24 mouse cellular contexts compared by ENCODE assay signal in genomic region chr5:147539409-147539808, GRCm38 (mm10).
DNase-seq lines count a peak whose midpoint lies in the region; ATAC-seq lines count a peak whose summit lies in the region.
"Had no signal": no experiment of that assay in that cellular context is flagged by ENCODE, and none has a peak within 500 bp of the region (broad histone marks: within the 10 kb centered on the region; RNA-seq: fewer than 3 reads in every experiment).

No protein-coding gene starts in this region.

- H3K4me2 ChIP-seq in midbrain, embryonic 11.5 days, result no peak overlapping the region
- no peak overlapping the region for H3K4me2 ChIP-seq in midbrain, embryonic 14.5 days (ENCODE audit: low read length)
- H3K4me2 ChIP-seq: forebrain, embryonic 15.5 days; hindbrain, embryonic 15.5 days; limb, embryonic 12.5 days; liver, embryonic 11.5 days; midbrain, embryonic 12.5 days had no signal

- H3K9me3 ChIP-seq in midbrain, embryonic 11.5 days (ENCODE audit: control insufficient read depth, low read length), result no peaks in the 10 kb centered on the region
- no peaks in the 10 kb centered on the region for H3K9me3 ChIP-seq in midbrain, embryonic 14.5 days (ENCODE audit: control insufficient read depth, low read length)
- H3K9me3 ChIP-seq: embryonic facial prominence, embryonic 10.5 days; forebrain, embryonic 15.5 days; heart, embryonic 10.5 days; hindbrain, embryonic 15.5 days; limb, embryonic 12.5 days; midbrain, embryonic 12.5 days had no signal

- H3K27ac ChIP-seq in midbrain, embryonic 11.5 days (ENCODE audit: low read depth, low read length), result no peak overlapping the region
- no peak overlapping the region for H3K27ac ChIP-seq in midbrain, embryonic 14.5 days (replicated peaks; ENCODE audit: low read depth, low read length)
- H3K27ac ChIP-seq: embryonic facial prominence, embryonic 10.5 days; forebrain, embryonic 15.5 days; heart, embryonic 10.5 days; hindbrain, embryonic 15.5 days; kidney, postnatal 0 days; limb, embryonic 12.5 days; midbrain, embryonic 12.5 days had no signal

- ATAC-seq in midbrain, embryonic 11.5 days (ENCODE audit: low FRiP score), result no peak
- ATAC-seq in midbrain, embryonic 14.5 days (ENCODE audit: low FRiP score, low TSS enrichment), result no peak
- ATAC-seq: CD4-positive, CD25-positive, alpha-beta regulatory T cell, adult 4 months; forebrain, embryonic 15.5 days; liver, postnatal 0 days; lung, postnatal 0 days had no signal

- 96% methylated on average over 4 of the region's 4 CpGs for WGBS in midbrain, embryonic 11.5 days
- 95% methylated on average over 4 of the region's 4 CpGs for WGBS in midbrain, embryonic 14.5 days

- DNase-seq in heart, adult 11 months, result peak; percentile 17
- no peak for DNase-seq in heart, adult 18-20 months
- peak; percentile 28 for DNase-seq in midbrain, embryonic 11.5 days (ENCODE audit: low spot score, missing footprints)
- DNase-seq in midbrain, embryonic 14.5 days, result no peak
- peak; percentile 61 for DNase-seq in layer of hippocampus, adult 9-10 months (ENCODE audit: low spot score)
- peak; percentile 80 for DNase-seq in telencephalon, adult 2 months (ENCODE audit: low read depth, low spot score)
- no peak for DNase-seq in thymus, postnatal 36 days
- DNase-seq: adrenal gland, postnatal 25 days; cerebellum, adult 11 months; cerebellum, postnatal 10 days; gastrocnemius, postnatal 36 days; kidney, adult 2 months; thymus, adult 2 months had no signal

- no peak overlapping the region for H3K9ac ChIP-seq in midbrain, embryonic 11.5 days (ENCODE audit: low read length)
- H3K9ac ChIP-seq in midbrain, embryonic 14.5 days (replicated peaks; ENCODE audit: low read length), result no peak overlapping the region
- H3K9ac ChIP-seq: forebrain, embryonic 15.5 days; hindbrain, embryonic 15.5 days; limb, embryonic 12.5 days; liver, postnatal 0 days; midbrain, embryonic 12.5 days had no signal

- H3K4me1 ChIP-seq in midbrain, embryonic 11.5 days (ENCODE audit: control insufficient read depth, insufficient read depth, low read length), result no peaks in the 10 kb centered on the region
- no peaks in the 10 kb centered on the region for H3K4me1 ChIP-seq in midbrain, embryonic 14.5 days (ENCODE audit: control insufficient read depth, insufficient read depth, low read length)
- H3K4me1 ChIP-seq: forebrain, embryonic 15.5 days; heart, embryonic 10.5 days; hindbrain, embryonic 15.5 days; limb, embryonic 12.5 days; midbrain, embryonic 12.5 days had no signal

- no peaks in the 10 kb centered on the region for H3K27me3 ChIP-seq in midbrain, embryonic 11.5 days (ENCODE audit: control insufficient read depth, insufficient read depth, low read length)
- H3K27me3 ChIP-seq in midbrain, embryonic 14.5 days (ENCODE audit: control insufficient read depth, insufficient read depth, low read length), result no peaks in the 10 kb centered on the region
- H3K27me3 ChIP-seq: forebrain, embryonic 15.5 days; hindbrain, embryonic 15.5 days; limb, embryonic 12.5 days; midbrain, embryonic 12.5 days had no signal

- H3K4me3 ChIP-seq in midbrain, embryonic 11.5 days (ENCODE audit: low read depth, low read length), result no peak overlapping the region
- H3K4me3 ChIP-seq in midbrain, embryonic 14.5 days (replicated peaks; ENCODE audit: low read depth, low read length), result no peak overlapping the region
- H3K4me3 ChIP-seq: embryonic facial prominence, embryonic 10.5 days; forebrain, embryonic 15.5 days; heart, embryonic 10.5 days; hindbrain, embryonic 15.5 days; limb, embryonic 12.5 days; midbrain, embryonic 12.5 days had no signal

- H3K36me3 ChIP-seq in midbrain, embryonic 11.5 days (ENCODE audit: control insufficient read depth, insufficient read depth, low read length), result no peaks in the 10 kb centered on the region; the same call in 1 of the 2 replicates
- H3K36me3 ChIP-seq in midbrain, embryonic 14.5 days (ENCODE audit: control insufficient read depth, insufficient read depth, low read length), result peaks cover 59% of the 10 kb centered on the region

Comparison
In these comparisons a context has a peak if more than half of its experiments do, and no peak if none do; other contexts are left out.
1. DNase-seq: peak in heart, adult 11 months (single experiment), midbrain, embryonic 11.5 days (single experiment), layer of hippocampus, adult 9-10 months (single experiment) and telencephalon, adult 2 months (single experiment); none in heart, adult 18-20 months (0 of 2), midbrain, embryonic 14.5 days (single experiment) and thymus, postnatal 36 days (0 of 2).